Mouse (Mus musculus): ENCODE results near the gene Ifitm3. TPM values are rescaled to one million over a fixed set of nuclear protein-coding genes. Genes with fewer than 3 reads are reported as not detected.

Ifitm3 gene
- polyA plus RNA-seq (2012; rRNA removed): 560 and 814 TPM in 2 replicates

GRCm38 (mm10) chr7:141010593-141010992 lies at the start of gene Ifitm3:
Gene Ifitm3, minus strand, starts transcription at chr7:141010770.
- WGBS: 3% methylated on average over 10 of the region's 10 CpGs
- peak; percentile 58 for DNase-seq

GRCm38 (mm10) chr7:141059929-141060328 lies 49.4 kb upstream of the Ifitm3 start:
- no peak for TF ChIP-seq POLR2A (IDR thresholded peaks at IDR 0.05; ENCODE audit: borderline replicate concordance, extremely low read depth, low read depth, low read length)
- TF ChIP-seq CTCF (IDR thresholded peaks at IDR 0.05; ENCODE audit: insufficient read depth, low read length): no peak
- Histone ChIP-seq H3K4me1 (ENCODE audit: control insufficient read depth, insufficient read depth, low read length) (peaks cover 2% of the 10 kb centered on the region; the same call in 1 of the 2 replicates), H3K4me3 (replicated peaks; ENCODE audit: extremely low read depth, low read depth, low read length) (no peak overlapping the region)
- WGBS: 64% methylated on average over 2 of the region's 2 CpGs
- no peak for DNase-seq

More at GRCm38 (mm10) chr7:141010593-141010992, at the start of gene Ifitm3:
- H3K4me1 ChIP-seq (ENCODE audit: control insufficient read depth, insufficient read depth, low read length): no peaks in the 10 kb centered on the region; the same call in 1 of the 2 replicates
- H3K4me3 ChIP-seq (replicated peaks; ENCODE audit: extremely low read depth, low read depth, low read length): peak within 1 kb of the TSS; percentile 93
- TF ChIP-seq CTCF (IDR thresholded peaks at IDR 0.05; ENCODE audit: insufficient read depth, low read length) (no peak), POLR2A (IDR thresholded peaks at IDR 0.05; ENCODE audit: borderline replicate concordance, extremely low read depth, low read depth, low read length) (peak; percentile 93; the same call in 1 of the 2 replicates)

GRCm38 (mm10) chr7:141058601-141059341 lies 48.2 kb upstream of the Ifitm3 start:
- TF ChIP-seq POLR2A (IDR thresholded peaks at IDR 0.05; ENCODE audit: borderline replicate concordance, extremely low read depth, low read depth, low read length) (no peak), CTCF (IDR thresholded peaks at IDR 0.05; ENCODE audit: insufficient read depth, low read length) (no peak)
- Histone ChIP-seq H3K4me1 (ENCODE audit: control insufficient read depth, insufficient read depth, low read length) (peaks cover 2% of the 10 kb centered on the region; the same call in 1 of the 2 replicates), H3K4me3 (replicated peaks; ENCODE audit: extremely low read depth, low read depth, low read length) (no peak overlapping the region)
- no peak for DNase-seq
- 86% methylated on average over 14 of the region's 14 CpGs for WGBS

GRCm38 (mm10) chr7:141057541-141057940 lies 47.0 kb upstream of the Ifitm3 start:
- no peak for TF ChIP-seq POLR2A (IDR thresholded peaks at IDR 0.05; ENCODE audit: borderline replicate concordance, extremely low read depth, low read depth, low read length)
- TF ChIP-seq CTCF (IDR thresholded peaks at IDR 0.05; ENCODE audit: insufficient read depth, low read length): no peak
- Histone ChIP-seq H3K4me1 (ENCODE audit: control insufficient read depth, insufficient read depth, low read length) (peaks cover 2% of the 10 kb centered on the region; the same call in 1 of the 2 replicates), H3K4me3 (replicated peaks; ENCODE audit: extremely low read depth, low read depth, low read length) (no peak overlapping the region)
- WGBS: 85% methylated on average over 1 of the region's 1 CpGs
- DNase-seq: no peak

GRCm38 (mm10) chr7:141056976-141057375 lies 46.4 kb upstream of the Ifitm3 start:
- 80% methylated on average over 6 of the region's 6 CpGs for WGBS
- TF ChIP-seq POLR2A (IDR thresholded peaks at IDR 0.05; ENCODE audit: borderline replicate concordance, extremely low read depth, low read depth, low read length) (no peak), CTCF (IDR thresholded peaks at IDR 0.05; ENCODE audit: insufficient read depth, low read length) (no peak)
- H3K4me3 ChIP-seq (replicated peaks; ENCODE audit: extremely low read depth, low read depth, low read length): no peak overlapping the region
- no peak for DNase-seq
- peaks cover 2% of the 10 kb centered on the region; the same call in 1 of the 2 replicates for H3K4me1 ChIP-seq (ENCODE audit: control insufficient read depth, insufficient read depth, low read length)

- no peak for DNase-seq
- WGBS: 73% methylated on average over 4 of the region's 4 CpGs
- Histone ChIP-seq H3K4me1 (ENCODE audit: control insufficient read depth, insufficient read depth, low read length) (peaks cover 2% of the 10 kb centered on the region; the same call in 1 of the 2 replicates), H3K4me3 (replicated peaks; ENCODE audit: extremely low read depth, low read depth, low read length) (no peak overlapping the region)
- TF ChIP-seq POLR2A (IDR thresholded peaks at IDR 0.05; ENCODE audit: borderline replicate concordance, extremely low read depth, low read depth, low read length): no peak
- TF ChIP-seq CTCF (IDR thresholded peaks at IDR 0.05; ENCODE audit: insufficient read depth, low read length): 0 out of 2 replicates have a peak, but pooled peaks have one; percentile 14
Measured at GRCm38 (mm10) chr7:141055785-141056184, 45.2 kb upstream of the Ifitm3 start.

- 78% methylated on average over 2 of the region's 2 CpGs for WGBS
- TF ChIP-seq CTCF (IDR thresholded peaks at IDR 0.05; ENCODE audit: insufficient read depth, low read length) (no peak), POLR2A (IDR thresholded peaks at IDR 0.05; ENCODE audit: borderline replicate concordance, extremely low read depth, low read depth, low read length) (no peak)
- DNase-seq: no peak
- H3K4me3 ChIP-seq (replicated peaks; ENCODE audit: extremely low read depth, low read depth, low read length): no peak overlapping the region
- H3K4me1 ChIP-seq (ENCODE audit: control insufficient read depth, insufficient read depth, low read length): peaks cover 5% of the 10 kb centered on the region
Measured at GRCm38 (mm10) chr7:141052421-141052820, 41.9 kb upstream of the Ifitm3 start.

- TF ChIP-seq CTCF (IDR thresholded peaks at IDR 0.05; ENCODE audit: insufficient read depth, low read length) (no peak), POLR2A (IDR thresholded peaks at IDR 0.05; ENCODE audit: borderline replicate concordance, extremely low read depth, low read depth, low read length) (no peak)
- Histone ChIP-seq H3K4me3 (replicated peaks; ENCODE audit: extremely low read depth, low read depth, low read length) (no peak overlapping the region), H3K4me1 (ENCODE audit: control insufficient read depth, insufficient read depth, low read length) (peaks cover 9% of the 10 kb centered on the region)
- no peak for DNase-seq
- whole genome bisulfite sequencing: 84% methylated on average over 4 of the region's 4 CpGs
Measured at GRCm38 (mm10) chr7:141052016-141052415, 41.4 kb upstream of the Ifitm3 start.

GRCm38 (mm10) chr7:141051060-141051685 lies 40.6 kb upstream of the Ifitm3 start:
- WGBS: 64% methylated on average over 17 of the region's 17 CpGs
- Histone ChIP-seq H3K4me1 (ENCODE audit: control insufficient read depth, insufficient read depth, low read length) (peaks cover 15% of the 10 kb centered on the region), H3K4me3 (replicated peaks; ENCODE audit: extremely low read depth, low read depth, low read length) (no peak overlapping the region)
- TF ChIP-seq CTCF (IDR thresholded peaks at IDR 0.05; ENCODE audit: insufficient read depth, low read length): no peak
- TF ChIP-seq POLR2A (IDR thresholded peaks at IDR 0.05; ENCODE audit: borderline replicate concordance, extremely low read depth, low read depth, low read length): no peak
- no peak for DNase-seq

All from lung, adult 2 months (tissue).